Mouse (Mus musculus) liver, embryonic 14.5 days (tissue): ENCODE measurements around the gene Dok1. TPM values are rescaled to one million over a fixed set of nuclear protein-coding genes. Genes with fewer than 3 reads are reported as not detected.

Experiments used
- ATAC-seq: fragments of 200-750 bp; cut with Nextera tagmentation; 2 replicates; pipeline ENCODE4 v1.8.0; 2017; ENCODE audit warnings: moderate number of reproducible peaks, mild to moderate bottlenecking, moderate library complexity; ENCODE audit not compliant: insufficient read depth
- DNase-seq, 3 experiments: peaks; one replicate each; pipeline ENCODE4 v3.0.0-alpha.2; 2012 to 2013; ENCODE audit warnings: low read depth in 3 of 3, low spot score in 3 of 3
- H3K27ac ChIP-seq: fragments of 300-500 bp; sonication (generic); 2 replicates; pipeline ENCODE4 v1.5.1; 2014; ENCODE audit warnings: moderate library complexity, mild to moderate bottlenecking, control low read depth, inconsistent platforms
- H3K27me3 ChIP-seq: fragments of 300-500 bp; sonication (generic); 2 replicates; pipeline ENCODE4 v1.6.1; 2014; ENCODE audit warnings: mild to moderate bottlenecking, low read length, moderate library complexity; ENCODE audit not compliant: control insufficient read depth, insufficient read depth
- H3K36me3 ChIP-seq: fragments of 300-500 bp; sonication (generic); replicated peaks from 2 replicates; pipeline ENCODE4 v1.6.1; 2014; ENCODE audit warnings: low read depth; ENCODE audit not compliant: control insufficient read depth, insufficient read depth
- H3K4me1 ChIP-seq, 2 experiments: fragments of 200-500 bp in 1 of 2; fragments of 300-500 bp in 1 of 2; sonication (generic) in 1 of 2; replicated peaks; 2 replicates each; pipeline ENCODE4 v1.6.1; 2012 to 2014; ENCODE audit warnings: antibody characterized with exemption in 1 of 2, inconsistent platforms in 1 of 2, low read length in 1 of 2; ENCODE audit not compliant: control insufficient read depth in 2 of 2, insufficient read depth in 2 of 2
- H3K4me2 ChIP-seq: fragments of 300-500 bp; sonication (generic); 2 replicates; pipeline ENCODE4 v1.6.1; 2014; ENCODE audit warnings: low read depth, mild to moderate bottlenecking, control low read depth, moderate library complexity
- H3K4me3 ChIP-seq, 2 experiments: fragments of 200-500 bp in 1 of 2; fragments of 300-500 bp in 1 of 2; sonication (generic) in 1 of 2; 2 replicates each; pipeline ENCODE4 v1.5.1; 2012 to 2014; ENCODE audit warnings: low read depth in 2 of 2, low read length in 2 of 2, mild to moderate bottlenecking in 2 of 2, control low read depth in 1 of 2, inconsistent platforms in 1 of 2, moderate library complexity in 1 of 2; ENCODE audit not compliant: insufficient read depth in 1 of 2
- H3K9ac ChIP-seq: fragments of 300-500 bp; sonication (generic); replicated peaks from 2 replicates; pipeline ENCODE4 v1.6.1; 2014; ENCODE audit warnings: mild to moderate bottlenecking, control low read depth, moderate library complexity
- H3K9me3 ChIP-seq: fragments of 300-500 bp; sonication (generic); 2 replicates; pipeline ENCODE4 v1.6.1; 2016; ENCODE audit warnings: low read length, mixed read lengths; ENCODE audit not compliant: control insufficient read depth
- CTCF ChIP-seq: IDR thresholded peaks from 2 replicates; pipeline ENCODE4 v1.5.1; 2016; ENCODE audit warnings: antibody characterized with exemption, low read depth, control low read depth
- EP300 ChIP-seq: IDR thresholded peaks from 2 replicates; pipeline ENCODE4 v1.6.1; 2016; ENCODE audit warnings: antibody characterized with exemption, low read depth
- WGBS: fragments of 180-500 bp; shearing (Covaris S2); extraction: QIAGEN DNeasy Blood & Tissue Kit; methylation state at CpG from one replicate; pipeline ENCODE4 v1.1.7; 2014; ENCODE audit not compliant: insufficient replicate concordance; 5-methylcytosine and 5-hydroxymethylcytosine counted together
- polyA plus RNA-seq, 2 experiments: library from polyadenylated mRNA; depleted of rRNA in 1 of 2; stranded (reverse) in 1 of 2; unstranded in 1 of 2; fragments of >200 nt; fragmentation: Nextera tagmentation in 1 of 2; extraction: Ambion mirVana in 1 of 2; gene quantifications; 2 replicates each; pipeline versions ENCODE4 v1.2.1 to v1.2.3; 2012 to 2014

Gene Dok1
- polyA plus RNA-seq, 2 experiments, result 12.7 to 14.9 TPM

- WGBS, result 68% methylated on average over 10 of the region's 10 CpGs
- Histone ChIP-seq H3K27me3 (no peaks in the 10 kb centered on the region), H3K36me3 (peaks cover 18% of the 10 kb centered on the region), H3K4me3 (no peak overlapping the region), H3K4me1 (peaks cover 8 to 14% of the 10 kb centered on the region in 2 experiments), H3K4me2 (no peak overlapping the region), H3K27ac (no peak overlapping the region), H3K9ac (no peak overlapping the region), H3K9me3 (no peaks in the 10 kb centered on the region)
- ATAC-seq (no peak), DNase-seq (no peak)
- TF ChIP-seq EP300 (no peak), CTCF (no peak)
These were observed 16.1 kb upstream of the Dok1 start for GRCm38 (mm10) chr6:83049367-83049766.

GRCm38 (mm10) chr6:83044742-83045141 is 11.5 kb upstream of the Dok1 start:
- Histone ChIP-seq H3K27ac (no peak overlapping the region), H3K4me3 (no peak overlapping the region), H3K4me1 (peaks cover 3 to 11% of the 10 kb centered on the region in 2 experiments; a peak in 3 of 4 replicates), H3K9ac (no peak overlapping the region), H3K27me3 (no peaks in the 10 kb centered on the region), H3K4me2 (no peak overlapping the region), H3K36me3 (no peaks in the 10 kb centered on the region), H3K9me3 (no peaks in the 10 kb centered on the region)
- ATAC-seq, result no peak
- TF ChIP-seq CTCF, result no peak
- TF ChIP-seq EP300, result no peak
- no peak for DNase-seq
- WGBS, result 58% methylated on average over 9 of the region's 9 CpGs

- TF ChIP-seq CTCF, result no peak
- TF ChIP-seq EP300, result no peak
- Histone ChIP-seq H3K27me3 (no peaks in the 10 kb centered on the region), H3K4me2 (no peak overlapping the region), H3K27ac (no peak overlapping the region), H3K36me3 (no peaks in the 10 kb centered on the region), H3K4me1 (peaks cover 10 to 17% of the 10 kb centered on the region in 2 experiments; a peak in 3 of 4 replicates), H3K9me3 (no peaks in the 10 kb centered on the region), H3K4me3 (no peak overlapping the region), H3K9ac (no peak overlapping the region)
- 75% methylated on average over 5 of the region's 5 CpGs for WGBS
- ATAC-seq (no peak), DNase-seq (no peak)
These were observed 10.7 kb upstream of the Dok1 start for GRCm38 (mm10) chr6:83043993-83044392.

- H3K27me3 ChIP-seq, result no peaks in the 10 kb centered on the region
- H3K4me3 ChIP-seq, result no peak overlapping the region
- WGBS, result 63% methylated on average over 6 of the region's 6 CpGs
- no peak overlapping the region for H3K27ac ChIP-seq
- no peaks in the 10 kb centered on the region for H3K36me3 ChIP-seq
- no peak overlapping the region for H3K9ac ChIP-seq
- ATAC-seq (no peak), DNase-seq (no peak)
- TF ChIP-seq EP300, result no peak
- TF ChIP-seq CTCF, result no peak
- H3K4me1 ChIP-seq, result peaks cover 12 to 20% of the 10 kb centered on the region in 2 experiments
- no peak overlapping the region for H3K4me2 ChIP-seq
- no peaks in the 10 kb centered on the region for H3K9me3 ChIP-seq
These were observed 10.3 kb upstream of the Dok1 start for GRCm38 (mm10) chr6:83043561-83043960.

GRCm38 (mm10) chr6:83040601-83041000 is 7.3 kb upstream of the Dok1 start:
- no peaks in the 10 kb centered on the region for H3K36me3 ChIP-seq
- no peak overlapping the region for H3K4me2 ChIP-seq
- H3K27ac ChIP-seq, result no peak overlapping the region
- H3K9ac ChIP-seq, result no peak overlapping the region
- no peak for TF ChIP-seq EP300
- no peak for TF ChIP-seq CTCF
- 78% methylated on average over 5 of the region's 5 CpGs for WGBS
- DNase-seq (no peak), ATAC-seq (no peak)
- no peaks in the 10 kb centered on the region for H3K9me3 ChIP-seq
- no peak overlapping the region for H3K4me3 ChIP-seq
- peaks cover 19 to 25% of the 10 kb centered on the region in 2 experiments for H3K4me1 ChIP-seq
- no peaks in the 10 kb centered on the region for H3K27me3 ChIP-seq
